Mouse (Mus musculus) gastrocnemius, adult 2 months (tissue): ENCODE data around the gene Rex1bd. TPM values are rescaled to one million over a fixed set of nuclear protein-coding genes. Genes with fewer than 3 reads are reported as not detected.
A peak's percentile ranks its signal among the peaks of the same experiment; 100 is the strongest.
"Not testable (repeated sequence)": the region's sequence is repeated elsewhere in the genome, so short reads cannot be mapped to it uniquely, and the experiment has no call there.

Experiments
- DNase-seq: peaks from one replicate; pipeline ENCODE4 v3.0.0; 2022
- H3K27ac ChIP-seq: fragments of 200-600 bp; 2 replicates; pipeline ENCODE4 v1.8.1; 2022; ENCODE audit warnings: mild to moderate bottlenecking
- H3K4me3 ChIP-seq: fragments of 200-600 bp; 2 replicates; pipeline ENCODE4 v1.8.1; 2022; ENCODE audit warnings: mild to moderate bottlenecking, moderate library complexity
- CTCF ChIP-seq: fragments of 200-600 bp; IDR thresholded peaks from 2 replicates; pipeline ENCODE4 v1.8.1; 2022; ENCODE audit warnings: antibody characterized with exemption, mild to moderate bottlenecking, moderate library complexity
- intact Hi-C: fragments of 180-260 bp; cut with DNase I; formaldehyde crosslinking; loops from one replicate; pipeline ENCODE4 v1.15.1; 2025
- total RNA-seq, 2 experiments: library from RNA; stranded (reverse); gene quantifications; 2 replicates each; pipeline ENCODE4 v1.2.3; 2021

Rex1bd gene
- total RNA-seq, 2 experiments from 2014 or later: 146 to 148 TPM

DNA sequence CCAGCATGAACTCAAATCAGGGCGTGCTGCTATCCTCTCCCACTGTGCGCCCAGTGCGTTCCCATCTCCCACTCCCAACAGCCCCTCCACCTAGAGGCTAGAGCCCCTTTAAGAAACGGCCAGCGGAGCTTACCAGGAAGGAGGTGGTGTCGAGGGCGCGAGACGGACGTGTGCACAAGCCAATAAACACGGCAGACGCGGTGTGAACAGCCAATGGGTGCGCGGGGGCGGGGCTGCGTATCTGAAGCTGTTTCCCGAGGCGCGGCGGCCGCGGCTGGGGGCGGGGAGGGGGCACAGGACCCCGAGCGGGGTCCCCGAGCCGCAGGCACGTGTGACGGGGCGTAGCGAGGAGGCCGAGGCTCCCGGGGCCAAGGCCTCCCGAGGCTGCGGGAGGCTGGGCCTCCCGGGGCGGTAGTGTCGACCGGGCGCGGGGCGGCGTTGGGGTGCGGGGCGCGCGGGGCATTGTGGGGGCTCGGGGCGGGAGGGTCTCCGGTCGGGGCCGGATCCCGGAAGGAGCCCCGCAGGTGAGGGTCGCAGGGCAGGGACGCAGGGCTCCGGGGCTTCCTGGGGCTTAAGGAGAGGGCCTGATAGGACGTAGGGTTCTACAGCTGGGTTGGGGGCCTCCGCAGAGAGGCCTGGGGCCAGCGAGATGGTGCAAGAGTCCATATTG lies 21.1 kb upstream of the Rex1bd start, which contains the start of the genes Fkbp8 and Kxd1:
TSS of gene Fkbp8 (plus strand) at position 213 of the 670 bp plus-strand sequence.
TSS of gene Kxd1 (minus strand) at position 445 of the 670 bp plus-strand sequence.
- Histone ChIP-seq H3K4me3 (peak within 1 kb of the TSS; percentile 79), H3K27ac (peak within 1 kb of the TSS; percentile 98)
- peak; percentile 97 for DNase-seq
- intact Hi-C loops: no loop called here
- no peak for TF ChIP-seq CTCF

DNA sequence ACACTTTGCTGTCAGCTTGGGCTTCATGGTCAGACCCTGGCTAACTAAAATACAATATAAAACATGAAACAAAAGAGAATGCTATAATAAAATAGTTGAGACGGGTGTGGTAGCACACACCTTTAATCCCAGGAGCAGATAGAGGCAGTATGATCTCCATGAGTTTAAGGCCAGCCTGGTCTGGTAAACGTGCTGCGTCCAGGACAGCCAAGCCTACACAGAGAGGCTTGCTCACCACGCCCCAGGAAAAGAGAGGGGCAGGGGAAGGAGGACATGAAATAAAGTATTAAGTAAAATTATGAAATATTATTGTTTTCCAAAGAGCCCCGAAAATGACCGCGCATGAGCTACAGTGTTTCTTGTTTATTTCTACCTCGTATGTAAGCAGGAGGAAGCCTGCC lies 20.6 kb upstream of the Rex1bd start:
- TF ChIP-seq CTCF: no peak
- DNase-seq: no peak
- peak overlapping the region; percentile 79 for H3K4me3 ChIP-seq
- intact Hi-C loops: no loop called here
- H3K27ac ChIP-seq: peak overlapping the region; percentile 98

DNA sequence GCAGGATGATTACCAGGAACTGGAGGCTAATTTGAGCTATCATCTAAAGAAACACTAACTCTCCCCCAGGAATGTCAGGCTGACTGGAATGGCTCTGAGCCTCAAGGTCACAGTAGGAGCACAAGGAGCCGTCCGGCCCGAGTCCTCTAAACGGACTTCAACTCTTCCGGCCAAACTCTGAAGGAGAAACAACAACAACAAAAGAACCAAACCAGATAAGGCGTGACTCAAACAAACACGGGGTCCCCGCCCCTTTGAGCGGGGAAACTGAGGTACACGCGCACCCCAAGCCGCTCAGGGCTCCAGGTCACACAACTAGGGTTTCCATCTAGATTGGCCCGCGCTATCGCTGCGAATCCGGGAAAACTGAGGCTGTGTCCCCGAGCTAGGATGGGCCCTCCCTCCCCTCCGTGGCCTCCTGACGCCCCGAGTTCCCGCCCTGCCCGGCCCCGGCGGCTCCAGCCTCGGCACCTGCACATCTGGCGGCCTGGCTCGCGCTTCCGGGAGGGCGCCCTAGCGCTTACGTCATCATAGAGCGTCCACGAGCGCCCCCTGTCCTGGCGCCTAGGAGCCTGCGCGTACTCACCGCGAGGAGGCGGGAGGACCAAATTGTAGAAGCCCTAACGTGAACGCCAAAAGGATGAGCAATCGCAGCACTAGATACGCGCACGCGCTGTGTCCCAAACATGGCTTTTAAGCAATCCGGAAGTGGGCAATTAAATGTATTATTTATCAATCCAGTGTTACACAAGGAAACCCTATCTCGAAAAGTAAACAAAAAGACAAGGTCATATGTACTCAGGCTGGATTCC lies 16.2 kb upstream of the Rex1bd start:
- DNase-seq: peak; percentile 97
- peak; percentile 67 for TF ChIP-seq CTCF
- Histone ChIP-seq H3K27ac (peak overlapping the region; percentile 92), H3K4me3 (peak overlapping the region; percentile 79)
- intact Hi-C loops: loop anchor here (2.0 to 5.0 kb wide), 2 partner anchors 16 to 65 kb away; partner anchors contain the start of gene Ell

DNA sequence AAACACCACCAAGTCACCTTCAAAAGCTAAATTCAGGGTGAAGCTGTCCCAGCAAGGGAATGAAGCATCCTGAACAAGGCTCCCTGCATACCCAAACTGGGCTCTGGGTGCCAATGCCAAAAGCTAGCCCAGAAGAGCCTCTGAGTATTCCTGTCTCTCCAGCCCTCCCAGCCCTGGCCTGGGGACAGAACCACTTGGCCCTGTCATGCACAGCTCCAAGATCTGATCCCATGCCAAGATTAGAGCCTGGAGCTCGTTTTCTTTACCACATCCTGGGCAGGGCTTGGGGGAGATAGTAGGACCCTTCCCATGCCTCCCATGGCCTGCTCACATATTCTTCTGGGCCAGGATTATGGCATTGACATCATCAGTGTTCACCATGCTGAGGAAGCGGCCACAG lies 13.1 kb upstream of the Rex1bd start:
- no peak for TF ChIP-seq CTCF
- H3K4me3 ChIP-seq: no peak overlapping the region
- intact Hi-C loops: loop anchor here (5.0 kb wide), 1 partner anchor 68 kb away; no protein-coding TSS in a partner anchor
- no peak for DNase-seq
- H3K27ac ChIP-seq: no peak overlapping the region

DNA sequence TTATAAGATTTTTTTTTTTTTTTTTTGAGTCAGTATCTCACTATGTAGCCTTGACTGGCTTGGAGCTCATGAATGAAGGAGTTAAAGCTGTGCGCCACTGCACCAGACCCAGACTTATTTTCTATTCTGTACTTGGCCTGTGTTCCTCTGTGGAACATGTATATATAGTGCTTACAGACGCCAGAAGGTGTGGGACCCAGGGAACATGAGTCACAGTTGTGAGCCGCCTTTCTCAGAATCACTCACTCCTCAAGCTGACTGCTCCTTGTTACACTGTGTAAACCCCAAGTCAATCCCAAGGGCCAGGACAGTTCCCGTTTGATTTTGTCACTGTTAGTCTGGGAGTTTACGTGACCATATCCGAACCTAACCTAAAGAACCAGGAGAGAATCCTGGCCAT lies 12.5 kb upstream of the Rex1bd start:
- DNase-seq: no peak
- intact Hi-C loops: no loop called here
- Histone ChIP-seq H3K27ac (no peak overlapping the region), H3K4me3 (no peak overlapping the region)
- TF ChIP-seq CTCF: no peak

DNA sequence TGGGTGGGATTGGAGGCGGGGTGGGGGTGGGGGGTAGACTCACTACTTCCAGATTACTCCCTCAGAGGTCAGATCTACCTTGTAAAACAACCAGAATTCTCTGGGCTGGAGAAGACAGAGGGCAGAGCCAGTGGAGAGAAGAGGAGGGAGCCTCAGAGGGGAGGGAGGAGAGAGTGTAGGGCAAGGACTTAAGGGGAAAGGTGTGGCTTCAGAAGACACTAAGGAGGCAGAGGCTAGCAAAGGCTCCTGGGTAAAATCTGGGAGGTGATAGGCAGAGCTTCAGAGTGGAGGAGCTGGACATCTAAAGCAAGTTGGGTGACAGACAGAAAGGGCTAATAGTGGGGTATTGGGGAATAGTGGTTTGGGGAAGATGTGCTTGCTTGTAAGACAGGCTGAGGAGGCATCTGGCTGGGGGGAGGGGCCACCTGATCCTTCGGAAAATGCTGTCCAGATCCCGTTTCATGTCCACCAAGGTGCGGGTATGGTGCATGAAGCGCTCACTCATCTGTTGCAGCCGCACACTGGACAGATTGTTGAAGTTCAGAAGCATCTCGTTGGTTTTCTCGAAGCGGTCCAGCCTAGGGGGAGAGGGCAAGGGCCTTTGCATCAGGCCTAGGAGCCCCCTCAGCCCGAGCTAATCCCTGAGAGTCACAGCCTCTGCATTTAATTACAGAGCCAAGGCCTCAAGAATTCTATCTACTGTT lies 11.5 kb upstream of the Rex1bd start:
- Histone ChIP-seq H3K4me3 (no peak overlapping the region), H3K27ac (no peak overlapping the region)
- no peak for TF ChIP-seq CTCF
- no peak for DNase-seq
- intact Hi-C loops: no loop called here

DNA sequence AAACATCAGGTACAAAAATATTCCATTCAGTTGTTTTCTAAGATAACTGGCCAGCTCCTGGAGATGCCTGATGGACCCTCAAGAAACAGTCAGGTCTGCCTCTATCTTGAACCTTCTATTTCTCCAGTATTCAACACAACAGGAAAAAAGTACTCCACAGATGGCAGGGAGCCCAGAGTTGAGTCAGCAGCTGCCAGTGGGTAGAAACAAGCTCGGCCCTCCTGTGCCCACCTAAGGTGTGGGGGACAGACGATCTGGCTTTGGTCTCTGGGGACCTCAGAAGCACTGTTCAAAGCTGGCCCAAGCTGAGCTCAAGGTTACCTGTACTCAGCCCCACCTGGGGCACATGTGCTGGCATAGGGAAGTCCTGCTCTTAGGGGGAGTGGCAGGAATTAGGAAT lies 6.9 kb upstream of the Rex1bd start:
- Histone ChIP-seq H3K4me3 (no peak overlapping the region), H3K27ac (no peak overlapping the region)
- intact Hi-C loops: no loop called here
- peak; percentile 39 for DNase-seq
- no peak for TF ChIP-seq CTCF

- no peak for DNase-seq
- Histone ChIP-seq H3K27ac (no peak overlapping the region), H3K4me3 (no peak overlapping the region)
- intact Hi-C loops: no loop called here
- no peak for TF ChIP-seq CTCF
Measured at GRCm38 (mm10) chr8:70512253-70512903, 5.8 kb upstream of the Rex1bd start.

- DNase-seq: no peak
Measured at GRCm38 (mm10) chr8:70511770-70512169, 5.2 kb upstream of the Rex1bd start.

GRCm38 (mm10) chr8:70511174-70511573 lies 4.6 kb upstream of the Rex1bd start:
- Histone ChIP-seq H3K27ac (peak overlapping the region; percentile 98), H3K4me3 (peak overlapping the region; percentile 74)
- intact Hi-C loops, DNase-seq: not testable (repeated sequence)

More at GRCm38 (mm10) chr8:70511770-70512169, 5.2 kb upstream of the Rex1bd start:
- Histone ChIP-seq H3K4me3 (peak overlapping the region; percentile 74), H3K27ac (no peak overlapping the region)
- no peak for TF ChIP-seq CTCF
- intact Hi-C loops: no loop called here

DNA sequence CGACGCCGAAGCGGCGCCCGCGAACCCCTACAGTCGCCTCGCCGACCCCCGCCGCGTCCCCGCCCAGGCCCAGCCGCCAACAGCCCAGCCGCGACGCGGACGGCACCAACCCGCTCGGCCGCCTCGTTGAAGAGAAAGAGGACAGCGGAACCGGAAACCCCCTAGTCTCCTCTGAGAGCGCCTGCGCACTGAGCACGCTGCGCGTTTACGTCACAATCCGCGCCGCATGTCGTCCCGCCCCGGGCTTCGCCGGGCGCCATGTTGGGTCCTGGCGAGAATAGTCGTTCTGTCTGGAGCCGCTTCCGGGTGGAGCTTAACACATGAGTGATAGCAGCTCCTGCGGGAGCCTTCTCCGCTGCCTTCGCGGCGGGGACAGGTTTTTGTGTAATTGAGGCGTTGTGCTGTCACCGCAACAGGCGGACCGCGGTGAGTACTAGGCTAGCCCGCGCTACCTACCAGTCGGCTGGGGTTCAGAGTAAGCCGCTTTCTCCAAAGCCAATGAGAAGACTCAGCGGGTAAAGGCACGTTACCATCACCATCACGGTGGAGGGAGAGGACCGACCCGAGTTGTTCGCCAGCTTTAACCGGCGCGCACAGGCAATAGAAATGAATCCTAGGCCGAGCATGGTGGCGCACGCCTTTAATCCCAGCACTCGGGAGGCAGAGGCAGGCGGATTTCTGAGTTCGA lies 3.8 kb upstream of the Rex1bd start, which contains the start of gene Uba52:
TSS of gene Uba52 (minus strand) at position 574 of the 688 bp plus-strand sequence.
- TF ChIP-seq CTCF: no peak
- H3K27ac ChIP-seq: peak within 1 kb of the TSS; percentile 98
- peak within 1 kb of the TSS; percentile 74 for H3K4me3 ChIP-seq
- intact Hi-C loops: no loop called here
- DNase-seq: peak; percentile 98
